Mouse (Mus musculus): ENCODE measurements around the gene Gm20458. TPM values are rescaled to one million over a fixed set of nuclear protein-coding genes. Genes with fewer than 3 reads are reported as not detected.

Gm20458 gene
- polyA plus RNA-seq, 1 experiment from 2014 or later = 11.0 TPM

- H3K9ac ChIP-seq = peak within 1 kb of the TSS; percentile 76
- H3K4me1 ChIP-seq = peaks cover 46% of the 10 kb centered on the region
- H3K4me3 ChIP-seq = peak within 1 kb of the TSS; percentile 69
- peak within 1 kb of the TSS; percentile 90 for H3K27ac ChIP-seq
- no peaks in the 10 kb centered on the region for H3K27me3 ChIP-seq
- no peaks in the 10 kb centered on the region for H3K9me3 ChIP-seq
- no peaks in the 10 kb centered on the region for H3K36me3 ChIP-seq
- WGBS = 9% methylated on average over 18 of the region's 18 CpGs
- H3K4me2 ChIP-seq = peak within 1 kb of the TSS; percentile 88
- no peak for ATAC-seq (ENCODE audit: insufficient number of reproducible peaks, low FRiP score, low TSS enrichment, low read depth)
These were observed 17.2 kb upstream of the Gm20458 start, which contains the start of gene Sdc4 for GRCm38 (mm10) chr2:164443460-164444000. Gene Sdc4, minus strand, starts transcription at chr2:164443887.

- Histone ChIP-seq H3K4me2 (no peak overlapping the region), H3K9ac (no peak overlapping the region), H3K27ac (no peak overlapping the region), H3K4me1 (peaks cover 34% of the 10 kb centered on the region), H3K36me3 (no peaks in the 10 kb centered on the region), H3K9me3 (no peaks in the 10 kb centered on the region), H3K27me3 (no peaks in the 10 kb centered on the region), H3K4me3 (no peak overlapping the region)
- no peak for ATAC-seq (ENCODE audit: insufficient number of reproducible peaks, low FRiP score, low TSS enrichment, low read depth)
- WGBS = 76% methylated on average over 2 of the region's 2 CpGs
These were observed 16.1 kb upstream of the Gm20458 start for GRCm38 (mm10) chr2:164444701-164445100.

- no peak overlapping the region for H3K9ac ChIP-seq
- H3K4me3 ChIP-seq = no peak overlapping the region
- H3K36me3 ChIP-seq = no peaks in the 10 kb centered on the region
- H3K27me3 ChIP-seq = no peaks in the 10 kb centered on the region
- no peaks in the 10 kb centered on the region for H3K9me3 ChIP-seq
- no peak for ATAC-seq (ENCODE audit: insufficient number of reproducible peaks, low FRiP score, low TSS enrichment, low read depth)
- H3K4me2 ChIP-seq = no peak overlapping the region
- 80% methylated on average over 3 of the region's 3 CpGs for WGBS
- peaks cover 25% of the 10 kb centered on the region for H3K4me1 ChIP-seq
- no peak overlapping the region for H3K27ac ChIP-seq
These were observed 15.2 kb upstream of the Gm20458 start for GRCm38 (mm10) chr2:164445399-164446085.

GRCm38 (mm10) chr2:164446086-164446469 is 14.7 kb upstream of the Gm20458 start:
- Histone ChIP-seq H3K4me1 (peaks cover 20% of the 10 kb centered on the region), H3K27me3 (no peaks in the 10 kb centered on the region), H3K4me2 (no peak overlapping the region), H3K4me3 (no peak overlapping the region), H3K9ac (no peak overlapping the region), H3K27ac (no peak overlapping the region), H3K36me3 (no peaks in the 10 kb centered on the region), H3K9me3 (no peaks in the 10 kb centered on the region)
- ATAC-seq (ENCODE audit: insufficient number of reproducible peaks, low FRiP score, low TSS enrichment, low read depth) = no peak
- WGBS = 73% methylated on average over 3 of the region's 3 CpGs

- Histone ChIP-seq H3K27me3 (no peaks in the 10 kb centered on the region), H3K4me1 (peaks cover 24% of the 10 kb centered on the region), H3K9me3 (no peaks in the 10 kb centered on the region), H3K4me3 (no peak overlapping the region), H3K9ac (no peak overlapping the region), H3K4me2 (no peak overlapping the region), H3K27ac (no peak overlapping the region), H3K36me3 (no peaks in the 10 kb centered on the region)
- WGBS = 76% methylated on average over 1 of the region's 1 CpGs
- ATAC-seq (ENCODE audit: insufficient number of reproducible peaks, low FRiP score, low TSS enrichment, low read depth) = no peak
These were observed 12.6 kb upstream of the Gm20458 start for GRCm38 (mm10) chr2:164448140-164448539.

GRCm38 (mm10) chr2:164448921-164449320 is 11.8 kb upstream of the Gm20458 start:
- ATAC-seq (ENCODE audit: insufficient number of reproducible peaks, low FRiP score, low TSS enrichment, low read depth) = no peak
- Histone ChIP-seq H3K36me3 (no peaks in the 10 kb centered on the region), H3K9me3 (no peaks in the 10 kb centered on the region), H3K4me1 (peaks cover 18% of the 10 kb centered on the region), H3K4me3 (no peak overlapping the region), H3K4me2 (no peak overlapping the region), H3K27me3 (no peaks in the 10 kb centered on the region), H3K27ac (0 out of 2 replicates have a peak overlapping the region, but pooled peaks have one; percentile 12), H3K9ac (no peak overlapping the region)
- 48% methylated on average over 5 of the region's 5 CpGs for WGBS

GRCm38 (mm10) chr2:164449341-164450042 is 11.3 kb upstream of the Gm20458 start:
- Histone ChIP-seq H3K4me2 (no peak overlapping the region), H3K4me1 (peaks cover 17% of the 10 kb centered on the region), H3K4me3 (no peak overlapping the region), H3K27ac (0 out of 2 replicates have a peak overlapping the region, but pooled peaks have one; percentile 12), H3K9ac (no peak overlapping the region), H3K9me3 (no peaks in the 10 kb centered on the region), H3K36me3 (no peaks in the 10 kb centered on the region), H3K27me3 (no peaks in the 10 kb centered on the region)
- 75% methylated on average over 14 of the region's 14 CpGs for WGBS
- ATAC-seq (ENCODE audit: insufficient number of reproducible peaks, low FRiP score, low TSS enrichment, low read depth) = no peak

GRCm38 (mm10) chr2:164452000-164452676 is 8.6 kb upstream of the Gm20458 start:
- Histone ChIP-seq H3K4me2 (no peak overlapping the region), H3K27ac (peak overlapping the region; percentile 47), H3K4me1 (peaks cover 40% of the 10 kb centered on the region), H3K4me3 (no peak overlapping the region), H3K27me3 (no peaks in the 10 kb centered on the region), H3K36me3 (no peaks in the 10 kb centered on the region), H3K9me3 (no peaks in the 10 kb centered on the region), H3K9ac (no peak overlapping the region)
- ATAC-seq (ENCODE audit: insufficient number of reproducible peaks, low FRiP score, low TSS enrichment, low read depth) = 0 out of 2 replicates have a peak, but pooled peaks have one; percentile 32
- WGBS = 20% methylated on average over 13 of the region's 13 CpGs

GRCm38 (mm10) chr2:164453047-164453757 is 7.6 kb upstream of the Gm20458 start:
- Histone ChIP-seq H3K4me1 (peaks cover 40% of the 10 kb centered on the region), H3K4me3 (no peak overlapping the region), H3K9ac (no peak overlapping the region), H3K36me3 (no peaks in the 10 kb centered on the region), H3K4me2 (no peak overlapping the region), H3K9me3 (no peaks in the 10 kb centered on the region), H3K27me3 (no peaks in the 10 kb centered on the region), H3K27ac (no peak overlapping the region)
- no peak for ATAC-seq (ENCODE audit: insufficient number of reproducible peaks, low FRiP score, low TSS enrichment, low read depth)
- WGBS = 77% methylated on average over 14 of the region's 14 CpGs

- 69% methylated on average over 7 of the region's 7 CpGs for WGBS
- no peak overlapping the region for H3K4me2 ChIP-seq
- ATAC-seq (ENCODE audit: insufficient number of reproducible peaks, low FRiP score, low TSS enrichment, low read depth) = no peak
- no peaks in the 10 kb centered on the region for H3K36me3 ChIP-seq
- H3K4me1 ChIP-seq = peaks cover 40% of the 10 kb centered on the region
- H3K4me3 ChIP-seq = no peak overlapping the region
- no peak overlapping the region for H3K27ac ChIP-seq
- H3K9me3 ChIP-seq = no peaks in the 10 kb centered on the region
- H3K9ac ChIP-seq = no peak overlapping the region
- H3K27me3 ChIP-seq = no peaks in the 10 kb centered on the region
These were observed 6.8 kb upstream of the Gm20458 start for GRCm38 (mm10) chr2:164453887-164454500.

- H3K9ac ChIP-seq = no peak overlapping the region
- H3K4me2 ChIP-seq = no peak overlapping the region
- no peaks in the 10 kb centered on the region for H3K9me3 ChIP-seq
- no peaks in the 10 kb centered on the region for H3K36me3 ChIP-seq
- WGBS = 47% methylated on average over 10 of the region's 10 CpGs
- 0 out of 2 replicates have a peak overlapping the region, but pooled peaks have one; percentile 18 for H3K27ac ChIP-seq
- H3K4me3 ChIP-seq = no peak overlapping the region
- H3K27me3 ChIP-seq = no peaks in the 10 kb centered on the region
- H3K4me1 ChIP-seq = peaks cover 40% of the 10 kb centered on the region
- no peak for ATAC-seq (ENCODE audit: insufficient number of reproducible peaks, low FRiP score, low TSS enrichment, low read depth)
These were observed 5.9 kb upstream of the Gm20458 start for GRCm38 (mm10) chr2:164454846-164455245.
